Mouse (Mus musculus): Measurements from ENCODE around the gene Gm5105.

Gene Gm5105

GRCm38 (mm10) chr3:138068103-138068502 is 915 bp upstream of the Gm5105 start:
- DNase-seq (ENCODE audit: low read depth, low spot score): no peak

GRCm38 (mm10) chr3:138066348-138066856 is 786 bp downstream of the Gm5105 start:
- peak; percentile 39 for DNase-seq (ENCODE audit: low read depth, low spot score)

- DNase-seq (ENCODE audit: low read depth, low spot score): no peak
Observed at GRCm38 (mm10) chr3:138065930-138066329, 1.3 kb downstream of the Gm5105 start.

- no peak for DNase-seq (ENCODE audit: low read depth, low spot score)
Observed at GRCm38 (mm10) chr3:138064732-138065645, 2.2 kb downstream of the Gm5105 start, which contains the start of gene 1110002E22Rik. Gene 1110002E22Rik (plus strand): TSS chr3:138065052.

- DNase-seq (ENCODE audit: low read depth, low spot score): no peak
Observed at GRCm38 (mm10) chr3:138063731-138064329, 3.4 kb downstream of the Gm5105 start.

GRCm38 (mm10) chr3:138062673-138063072 is 4.5 kb downstream of the Gm5105 start:
- DNase-seq (ENCODE audit: low read depth, low spot score): no peak

GRCm38 (mm10) chr3:138061205-138061911 is 5.8 kb downstream of the Gm5105 start:
- DNase-seq (ENCODE audit: low read depth, low spot score): no peak

GRCm38 (mm10) chr3:138060429-138060828 is 6.8 kb downstream of the Gm5105 start:
- DNase-seq (ENCODE audit: low read depth, low spot score): no peak

- no peak for DNase-seq (ENCODE audit: low read depth, low spot score)
Observed at GRCm38 (mm10) chr3:138058226-138058625, 9.0 kb downstream of the Gm5105 start.

GRCm38 (mm10) chr3:138056976-138057375 is 10.2 kb downstream of the Gm5105 start:
- DNase-seq (ENCODE audit: low read depth, low spot score): no peak

GRCm38 (mm10) chr3:138053969-138054368 is 13.2 kb downstream of the Gm5105 start:
- no peak for DNase-seq (ENCODE audit: low read depth, low spot score)

- DNase-seq (ENCODE audit: low read depth, low spot score): no peak
Observed at GRCm38 (mm10) chr3:138051431-138051830, 15.8 kb downstream of the Gm5105 start.

GRCm38 (mm10) chr3:138050772-138051171 is 16.4 kb downstream of the Gm5105 start:
- no peak for DNase-seq (ENCODE audit: low read depth, low spot score)

GRCm38 (mm10) chr3:138049555-138049954 is 17.6 kb downstream of the Gm5105 start:
- no peak for DNase-seq (ENCODE audit: low read depth, low spot score)

GRCm38 (mm10) chr3:138043316-138043715 is 23.9 kb downstream of the Gm5105 start:
- DNase-seq (ENCODE audit: low read depth, low spot score): peak; percentile 13

GRCm38 (mm10) chr3:138041591-138042301 is 25.4 kb downstream of the Gm5105 start:
- peak; percentile 75 for DNase-seq (ENCODE audit: low read depth, low spot score)

- DNase-seq (ENCODE audit: low read depth, low spot score): peak; percentile 2
Observed at GRCm38 (mm10) chr3:138040938-138041337, 26.2 kb downstream of the Gm5105 start.

GRCm38 (mm10) chr3:138033986-138034385 is 33.2 kb downstream of the Gm5105 start:
- DNase-seq (ENCODE audit: low read depth, low spot score): no peak

GRCm38 (mm10) chr3:138030563-138030962 is 36.6 kb downstream of the Gm5105 start:
- DNase-seq (ENCODE audit: low read depth, low spot score): no peak

- no peak for DNase-seq (ENCODE audit: low read depth, low spot score)
Observed at GRCm38 (mm10) chr3:138029351-138029750, 37.8 kb downstream of the Gm5105 start.
